Mouse (Mus musculus) liver, embryonic 12.5 days (tissue): Measurements from ENCODE around the gene Creb5. TPM values are rescaled to one million over a fixed set of nuclear protein-coding genes. Genes with fewer than 3 reads are reported as not detected.

ENCODE experiments used
- ATAC-seq: fragments of 200-750 bp; cut with Nextera tagmentation; 2 replicates; pipeline ENCODE4 v1.8.0; 2017; ENCODE audit warnings: moderate number of reproducible peaks, mild to moderate bottlenecking, moderate library complexity
- H3K27ac ChIP-seq: fragments of 300-500 bp; sonication (generic); 2 replicates; pipeline ENCODE4 v1.5.1; 2016; ENCODE audit warnings: mild to moderate bottlenecking
- H3K27me3 ChIP-seq: fragments of 300-500 bp; sonication (generic); replicated peaks from 2 replicates; pipeline ENCODE4 v1.6.1; 2016; ENCODE audit warnings: mild to moderate bottlenecking, moderate library complexity
- H3K36me3 ChIP-seq: fragments of 300-500 bp; sonication (generic); 2 replicates; pipeline ENCODE4 v1.6.1; 2016; ENCODE audit warnings: mild to moderate bottlenecking, moderate library complexity
- H3K4me1 ChIP-seq: fragments of 300-500 bp; sonication (generic); 2 replicates; pipeline ENCODE4 v1.6.1; 2016
- H3K4me2 ChIP-seq: fragments of 300-500 bp; sonication (generic); 2 replicates; pipeline ENCODE4 v1.6.1; 2016; ENCODE audit warnings: mild to moderate bottlenecking, moderate library complexity
- H3K4me3 ChIP-seq: fragments of 300-500 bp; sonication (generic); 2 replicates; pipeline ENCODE4 v1.5.1; 2016; ENCODE audit warnings: mild to moderate bottlenecking, moderate library complexity
- H3K9ac ChIP-seq: fragments of 300-500 bp; sonication (generic); 2 replicates; pipeline ENCODE4 v1.6.1; 2016; ENCODE audit warnings: mild to moderate bottlenecking, moderate library complexity
- H3K9me3 ChIP-seq: fragments of 300-500 bp; sonication (generic); replicated peaks from 2 replicates; pipeline ENCODE4 v1.6.1; 2016; ENCODE audit warnings: mild to moderate bottlenecking, moderate library complexity
- WGBS: fragments of 180-500 bp; shearing (Covaris S2); methylation state at CpG from one replicate; pipeline ENCODE4 v1.1.7; 2016; ENCODE audit not compliant: insufficient replicate concordance; 5-methylcytosine and 5-hydroxymethylcytosine counted together
- polyA plus RNA-seq: library from polyadenylated mRNA; unstranded; fragments of >200 nt; fragmentation: Nextera tagmentation; extraction: Ambion mirVana; gene quantifications from 2 replicates; pipeline ENCODE4 v1.2.1, GENCODE M21; 2016

Gene Creb5
- polyA plus RNA-seq, 1 experiment from 2014 or later, result 0.33 TPM

- ATAC-seq, result no peak
- 74% methylated on average over 9 of the region's 9 CpGs for WGBS
- no peaks in the 10 kb centered on the region for H3K4me1 ChIP-seq
- H3K36me3 ChIP-seq, result no peaks in the 10 kb centered on the region
- H3K27ac ChIP-seq, result no peak overlapping the region
- H3K27me3 ChIP-seq, result no peaks in the 10 kb centered on the region
- no peak overlapping the region for H3K9ac ChIP-seq
- H3K9me3 ChIP-seq, result no peaks in the 10 kb centered on the region
- no peak overlapping the region for H3K4me3 ChIP-seq
- H3K4me2 ChIP-seq, result no peak overlapping the region
Observed at GRCm38 (mm10) chr6:53352311-53352960, 65.4 kb downstream of the Creb5 start.

DNA sequence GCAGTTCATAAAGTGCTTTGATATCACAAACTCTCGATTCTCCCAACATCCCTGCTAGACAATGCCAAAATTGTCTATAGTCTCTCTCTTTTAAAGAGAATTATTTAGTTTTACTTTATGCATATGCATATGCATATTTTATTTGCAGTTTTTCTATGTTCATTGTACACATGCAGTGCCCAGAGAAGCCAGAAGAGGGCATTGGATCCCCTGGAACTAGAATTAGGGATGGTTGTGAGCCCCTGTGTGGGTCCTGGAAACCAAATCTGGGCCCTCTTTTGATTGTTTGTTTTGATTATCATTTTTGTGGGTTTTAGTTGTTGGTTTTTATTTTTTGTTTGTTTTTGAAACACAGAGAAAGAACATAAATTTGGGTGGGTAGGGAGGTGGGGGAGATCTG lies 69.3 kb downstream of the Creb5 start:
- Histone ChIP-seq H3K9ac (no peak overlapping the region), H3K4me3 (no peak overlapping the region), H3K9me3 (no peaks in the 10 kb centered on the region), H3K4me2 (no peak overlapping the region), H3K27me3 (no peaks in the 10 kb centered on the region), H3K27ac (no peak overlapping the region), H3K4me1 (no peaks in the 10 kb centered on the region), H3K36me3 (no peaks in the 10 kb centered on the region)
- 69% methylated on average over 1 of the region's 1 CpGs for WGBS
- ATAC-seq, result no peak

GRCm38 (mm10) chr6:53363535-53363934 lies 76.5 kb downstream of the Creb5 start:
- no peaks in the 10 kb centered on the region for H3K27me3 ChIP-seq
- no peak overlapping the region for H3K27ac ChIP-seq
- 66% methylated on average over 5 of the region's 5 CpGs for WGBS
- H3K9me3 ChIP-seq, result no peaks in the 10 kb centered on the region
- H3K36me3 ChIP-seq, result no peaks in the 10 kb centered on the region
- no peak for ATAC-seq
- no peaks in the 10 kb centered on the region for H3K4me1 ChIP-seq
- H3K4me3 ChIP-seq, result no peak overlapping the region
- no peak overlapping the region for H3K9ac ChIP-seq
- no peak overlapping the region for H3K4me2 ChIP-seq

GRCm38 (mm10) chr6:53363981-53364391 lies 76.9 kb downstream of the Creb5 start:
- 54% methylated on average over 4 of the region's 4 CpGs for WGBS
- no peaks in the 10 kb centered on the region for H3K27me3 ChIP-seq
- H3K4me2 ChIP-seq, result no peak overlapping the region
- H3K9ac ChIP-seq, result no peak overlapping the region
- H3K36me3 ChIP-seq, result no peaks in the 10 kb centered on the region
- H3K27ac ChIP-seq, result no peak overlapping the region
- no peak overlapping the region for H3K4me3 ChIP-seq
- no peaks in the 10 kb centered on the region for H3K9me3 ChIP-seq
- H3K4me1 ChIP-seq, result no peaks in the 10 kb centered on the region
- ATAC-seq, result no peak

GRCm38 (mm10) chr6:53369147-53369546 lies 82.1 kb downstream of the Creb5 start:
- 65% methylated on average over 5 of the region's 5 CpGs for WGBS
- ATAC-seq, result no peak
- Histone ChIP-seq H3K4me1 (no peaks in the 10 kb centered on the region), H3K9me3 (no peaks in the 10 kb centered on the region), H3K4me2 (no peak overlapping the region), H3K9ac (no peak overlapping the region), H3K27ac (no peak overlapping the region), H3K36me3 (no peaks in the 10 kb centered on the region), H3K27me3 (no peaks in the 10 kb centered on the region), H3K4me3 (no peak overlapping the region)

- H3K27me3 ChIP-seq, result no peaks in the 10 kb centered on the region
- H3K4me1 ChIP-seq, result no peaks in the 10 kb centered on the region
- no peak overlapping the region for H3K27ac ChIP-seq
- H3K9ac ChIP-seq, result no peak overlapping the region
- no peak overlapping the region for H3K4me3 ChIP-seq
- H3K4me2 ChIP-seq, result no peak overlapping the region
- WGBS, result 22% methylated on average over 5 of the region's 5 CpGs
- H3K36me3 ChIP-seq, result no peaks in the 10 kb centered on the region
- H3K9me3 ChIP-seq, result no peaks in the 10 kb centered on the region
- ATAC-seq, result no peak
Observed at GRCm38 (mm10) chr6:53369928-53370327, 82.9 kb downstream of the Creb5 start.

- Histone ChIP-seq H3K4me3 (no peak overlapping the region), H3K27ac (no peak overlapping the region), H3K4me1 (no peaks in the 10 kb centered on the region), H3K27me3 (no peaks in the 10 kb centered on the region), H3K4me2 (no peak overlapping the region), H3K36me3 (no peaks in the 10 kb centered on the region), H3K9me3 (no peaks in the 10 kb centered on the region), H3K9ac (no peak overlapping the region)
- ATAC-seq, result no peak
- WGBS, result 75% methylated on average over 9 of the region's 9 CpGs
Observed at GRCm38 (mm10) chr6:53371962-53372361, 84.9 kb downstream of the Creb5 start.

DNA sequence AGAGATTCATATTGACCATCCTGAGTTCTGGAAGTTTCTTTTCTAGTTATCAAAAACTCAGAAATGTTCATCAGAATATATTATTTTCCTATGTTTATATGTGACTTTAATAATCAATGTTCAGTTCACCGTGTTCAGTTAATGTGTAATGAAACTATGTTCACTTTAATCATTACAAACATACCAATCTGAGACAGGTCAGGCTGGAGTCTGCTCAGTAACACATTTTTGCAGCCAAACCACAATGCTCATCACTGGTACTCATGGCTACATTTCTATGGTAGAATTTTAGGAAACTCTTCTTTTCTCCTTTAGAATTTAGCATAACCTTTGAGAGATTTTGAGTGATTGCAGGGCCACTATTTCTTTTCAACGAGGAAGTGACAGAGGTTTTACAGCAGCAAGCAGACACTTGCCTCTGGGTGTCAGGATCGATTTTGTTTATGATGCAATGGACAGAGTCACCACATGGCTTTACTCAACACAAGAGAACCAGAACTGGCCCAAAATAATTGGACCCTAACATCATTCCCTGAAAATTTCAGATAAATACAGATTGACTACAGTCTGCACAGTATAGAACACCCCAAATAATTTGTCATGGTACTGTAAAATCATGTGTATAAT lies 87.4 kb downstream of the Creb5 start:
- H3K9ac ChIP-seq, result no peak overlapping the region
- no peaks in the 10 kb centered on the region for H3K4me1 ChIP-seq
- 36% methylated on average over 3 of the region's 3 CpGs for WGBS
- H3K27me3 ChIP-seq, result no peaks in the 10 kb centered on the region
- ATAC-seq, result no peak
- no peaks in the 10 kb centered on the region for H3K36me3 ChIP-seq
- no peak overlapping the region for H3K4me3 ChIP-seq
- no peaks in the 10 kb centered on the region for H3K9me3 ChIP-seq
- no peak overlapping the region for H3K4me2 ChIP-seq
- no peak overlapping the region for H3K27ac ChIP-seq

DNA sequence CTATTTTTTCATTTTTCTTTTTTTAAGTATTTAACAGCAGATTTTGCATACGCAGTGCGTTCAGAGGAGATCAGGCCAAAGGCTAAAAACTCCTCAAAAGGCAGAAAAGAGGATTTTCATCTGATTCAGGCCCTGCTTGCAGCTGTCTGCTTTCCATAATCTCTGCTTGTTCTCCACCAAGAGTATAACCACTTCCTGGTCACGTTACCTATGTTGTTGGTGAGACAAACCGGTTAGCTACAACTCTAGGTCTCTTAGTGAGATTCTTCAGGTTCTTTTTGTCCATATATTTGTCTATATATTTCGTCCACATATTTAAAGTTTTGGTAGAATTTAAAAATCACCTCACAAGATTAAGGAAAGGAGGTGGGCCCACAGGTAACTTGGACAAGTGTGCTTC lies 102.2 kb downstream of the Creb5 start:
- H3K4me3 ChIP-seq, result no peak overlapping the region
- no peak for ATAC-seq
- no peak overlapping the region for H3K27ac ChIP-seq
- 67% methylated on average over 5 of the region's 5 CpGs for WGBS
- H3K36me3 ChIP-seq, result no peaks in the 10 kb centered on the region
- H3K9ac ChIP-seq, result no peak overlapping the region
- no peak overlapping the region for H3K4me2 ChIP-seq
- H3K9me3 ChIP-seq, result no peaks in the 10 kb centered on the region
- H3K4me1 ChIP-seq, result no peaks in the 10 kb centered on the region
- no peaks in the 10 kb centered on the region for H3K27me3 ChIP-seq

DNA sequence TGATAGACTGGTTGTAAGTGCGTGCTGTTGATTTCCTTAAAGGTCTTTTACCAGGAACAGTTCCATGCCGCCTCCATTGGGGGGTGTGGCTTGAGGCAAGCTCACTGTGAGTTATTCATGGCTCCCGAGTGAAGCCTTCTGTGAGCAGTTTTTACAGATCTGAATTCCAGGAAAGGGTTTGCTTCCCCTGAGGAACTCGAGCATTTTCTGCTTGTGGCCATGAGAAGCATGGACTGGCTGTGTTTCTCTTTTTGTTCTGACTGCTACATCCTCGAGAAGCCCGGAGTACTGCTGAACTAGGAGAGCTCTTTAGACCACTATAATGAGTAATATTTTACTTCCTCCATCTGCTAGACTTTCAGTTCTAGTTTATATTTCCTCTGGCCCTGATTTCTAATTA lies 103.3 kb downstream of the Creb5 start:
- Histone ChIP-seq H3K36me3 (no peaks in the 10 kb centered on the region), H3K9me3 (no peaks in the 10 kb centered on the region), H3K4me2 (no peak overlapping the region), H3K9ac (no peak overlapping the region), H3K27ac (no peak overlapping the region), H3K27me3 (no peaks in the 10 kb centered on the region), H3K4me3 (no peak overlapping the region), H3K4me1 (no peaks in the 10 kb centered on the region)
- ATAC-seq, result no peak
- 27% methylated on average over 6 of the region's 6 CpGs for WGBS

DNA sequence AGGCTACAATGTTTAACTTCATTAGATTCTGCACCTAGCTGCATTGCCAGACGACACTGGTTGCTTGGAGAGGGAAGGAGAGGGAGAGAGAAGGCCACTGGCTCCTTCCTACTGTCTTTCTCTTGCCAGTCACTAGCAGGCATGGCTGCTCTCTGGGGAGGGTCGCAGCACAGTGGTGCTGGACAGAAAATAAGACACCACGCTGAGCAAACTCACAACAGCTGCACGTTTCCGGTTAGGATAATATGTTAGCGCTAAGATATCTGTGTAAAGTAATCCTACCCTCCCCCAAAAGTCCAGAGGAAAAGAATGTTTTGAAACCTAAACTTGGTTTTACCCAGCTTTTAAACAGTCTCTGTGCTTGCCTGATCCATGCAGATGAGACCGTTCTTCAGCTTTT lies 107.0 kb downstream of the Creb5 start:
- Histone ChIP-seq H3K27me3 (no peaks in the 10 kb centered on the region), H3K4me3 (no peak overlapping the region), H3K4me1 (no peaks in the 10 kb centered on the region), H3K9ac (no peak overlapping the region), H3K36me3 (no peaks in the 10 kb centered on the region), H3K9me3 (no peaks in the 10 kb centered on the region), H3K4me2 (peak overlapping the region; percentile 12; the same call in 1 of the 2 replicates), H3K27ac (no peak overlapping the region)
- WGBS, result 39% methylated on average over 7 of the region's 7 CpGs
- ATAC-seq, result no peak

GRCm38 (mm10) chr6:53395208-53395607 lies 108.1 kb downstream of the Creb5 start:
- no peak overlapping the region for H3K4me3 ChIP-seq
- no peak overlapping the region for H3K9ac ChIP-seq
- no peaks in the 10 kb centered on the region for H3K9me3 ChIP-seq
- H3K36me3 ChIP-seq, result no peaks in the 10 kb centered on the region
- H3K4me2 ChIP-seq, result no peak overlapping the region
- H3K4me1 ChIP-seq, result no peaks in the 10 kb centered on the region
- H3K27me3 ChIP-seq, result no peaks in the 10 kb centered on the region
- WGBS, result 65% methylated on average over 4 of the region's 4 CpGs
- no peak for ATAC-seq
- no peak overlapping the region for H3K27ac ChIP-seq

DNA sequence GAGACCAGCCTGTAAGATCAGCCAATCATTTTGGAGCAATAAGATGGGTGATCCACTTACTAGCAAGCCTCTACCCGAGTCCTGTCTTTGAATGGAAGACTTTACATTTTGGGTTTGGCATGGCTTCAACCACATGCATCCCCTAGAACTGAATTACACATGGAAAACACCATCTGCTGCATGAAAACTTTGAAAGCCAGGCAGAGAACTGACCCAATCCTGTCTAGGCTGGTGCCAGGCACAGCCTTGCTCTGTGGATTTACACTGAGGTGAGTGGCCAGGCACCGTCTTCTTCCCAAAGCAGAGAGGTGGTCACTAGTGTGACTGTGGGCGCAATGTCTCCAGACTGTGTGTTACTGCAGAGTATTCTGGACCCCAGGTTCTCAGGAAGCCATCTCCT lies 109.4 kb downstream of the Creb5 start:
- no peaks in the 10 kb centered on the region for H3K9me3 ChIP-seq
- no peak for ATAC-seq
- no peaks in the 10 kb centered on the region for H3K36me3 ChIP-seq
- no peak overlapping the region for H3K4me3 ChIP-seq
- no peak overlapping the region for H3K27ac ChIP-seq
- no peaks in the 10 kb centered on the region for H3K27me3 ChIP-seq
- no peak overlapping the region for H3K4me2 ChIP-seq
- 68% methylated on average over 3 of the region's 3 CpGs for WGBS
- no peak overlapping the region for H3K9ac ChIP-seq
- no peaks in the 10 kb centered on the region for H3K4me1 ChIP-seq
